Mouse (Mus musculus) heart, adult 8-10 months (tissue): Measurements from ENCODE around the gene Elmsan1. TPM values are rescaled to one million over a fixed set of nuclear protein-coding genes. Genes with fewer than 3 reads are reported as not detected.

Experiments
- DNase-seq: peaks from one replicate; pipeline ENCODE4 v3.0.0; 2022; ENCODE audit warnings: low spot score
- total RNA-seq, 4 experiments: library from RNA; stranded (reverse); gene quantifications; 2 replicates each; pipeline ENCODE4 v1.2.4; 2022

The Elmsan1 gene
- total RNA-seq, 4 experiments from 2014 or later: 13.1 to 17.5 (median 14.5) TPM

- no peak for DNase-seq
Observed at GRCm38 (mm10) chr12:84215758-84216440, 2.8 kb downstream of the Elmsan1 start.

DNA sequence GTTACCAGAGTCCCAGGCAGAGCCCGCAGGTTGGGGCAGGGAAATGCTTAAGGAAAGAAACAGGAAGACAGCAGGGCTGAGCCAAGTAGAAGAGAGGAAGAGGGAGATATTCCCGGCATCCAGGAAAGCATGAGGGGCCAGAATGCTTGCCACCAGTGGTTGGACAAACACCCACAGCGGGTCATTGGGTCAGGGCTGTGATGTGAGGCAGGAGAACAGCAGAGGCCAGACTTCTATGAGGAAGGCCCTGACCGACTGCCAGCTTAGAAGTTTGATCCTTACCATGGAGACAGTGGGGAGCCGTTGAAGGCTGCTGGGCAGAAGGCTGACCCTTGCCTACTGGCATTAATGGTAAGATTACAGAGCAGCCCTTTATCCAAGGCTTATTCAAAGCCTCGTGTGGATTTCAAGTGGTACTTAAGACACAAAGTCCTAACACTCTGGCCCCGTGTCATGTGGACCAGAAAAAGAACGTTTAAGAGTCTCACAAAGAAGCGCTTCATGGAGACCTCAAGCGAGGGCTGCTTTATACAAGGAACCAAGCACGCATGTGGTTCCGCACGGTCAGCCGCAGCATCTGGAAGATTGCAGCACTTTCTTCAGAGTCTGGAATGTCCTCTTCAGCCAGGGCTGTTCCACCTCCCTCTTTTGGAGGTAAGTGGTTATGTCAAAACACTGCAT, 4.0 kb downstream of the Elmsan1 start:
- DNase-seq: no peak

DNA sequence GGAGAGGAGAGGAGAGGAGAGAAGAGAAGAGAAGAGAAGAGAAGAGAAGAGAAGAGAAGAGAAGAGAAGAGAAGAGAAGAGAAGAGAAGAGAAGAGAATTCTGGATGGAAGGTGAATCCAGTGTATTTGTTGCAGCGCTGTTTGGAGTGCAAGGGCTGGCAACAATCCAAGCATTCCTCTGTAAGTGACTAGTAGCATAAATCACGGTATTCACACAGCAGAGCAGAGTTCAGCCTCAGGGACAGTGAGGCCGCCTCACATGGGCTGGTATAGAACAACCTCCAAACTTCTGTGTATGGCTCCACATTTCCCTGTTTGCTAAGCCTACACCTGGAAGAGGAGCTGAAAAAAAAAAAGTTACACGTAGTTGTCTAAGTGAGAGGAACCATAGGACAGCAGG, 6.4 kb downstream of the Elmsan1 start:
- no peak for DNase-seq

- no peak for DNase-seq
Observed at GRCm38 (mm10) chr12:84211021-84211538, 7.6 kb downstream of the Elmsan1 start.

- DNase-seq: no peak
Observed at GRCm38 (mm10) chr12:84210288-84210687, 8.4 kb downstream of the Elmsan1 start.

DNA sequence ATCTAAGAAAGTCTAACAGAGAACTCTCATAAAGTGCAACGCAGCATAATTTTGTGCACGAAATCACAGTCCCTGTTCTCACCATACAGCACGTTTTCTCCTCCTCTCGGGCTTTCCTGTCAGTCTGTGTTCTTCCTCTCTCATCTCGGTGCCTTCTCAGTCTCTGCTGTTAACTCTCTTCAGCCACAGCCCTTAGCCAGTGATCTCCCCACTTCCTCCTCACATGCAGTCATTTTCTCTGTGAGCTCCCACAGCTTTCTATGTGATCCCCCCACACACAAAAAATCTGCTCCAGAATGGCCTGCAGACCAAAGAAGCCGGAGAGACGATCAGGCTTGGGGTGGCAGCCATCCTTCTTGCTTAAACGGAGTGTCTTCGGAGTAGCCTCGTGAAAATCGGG, 9.6 kb downstream of the Elmsan1 start:
- no peak for DNase-seq

- DNase-seq: no peak
Observed at GRCm38 (mm10) chr12:84207209-84207817, 11.4 kb downstream of the Elmsan1 start.

- no peak for DNase-seq
Observed at GRCm38 (mm10) chr12:84206525-84206924, 12.2 kb downstream of the Elmsan1 start.

DNA sequence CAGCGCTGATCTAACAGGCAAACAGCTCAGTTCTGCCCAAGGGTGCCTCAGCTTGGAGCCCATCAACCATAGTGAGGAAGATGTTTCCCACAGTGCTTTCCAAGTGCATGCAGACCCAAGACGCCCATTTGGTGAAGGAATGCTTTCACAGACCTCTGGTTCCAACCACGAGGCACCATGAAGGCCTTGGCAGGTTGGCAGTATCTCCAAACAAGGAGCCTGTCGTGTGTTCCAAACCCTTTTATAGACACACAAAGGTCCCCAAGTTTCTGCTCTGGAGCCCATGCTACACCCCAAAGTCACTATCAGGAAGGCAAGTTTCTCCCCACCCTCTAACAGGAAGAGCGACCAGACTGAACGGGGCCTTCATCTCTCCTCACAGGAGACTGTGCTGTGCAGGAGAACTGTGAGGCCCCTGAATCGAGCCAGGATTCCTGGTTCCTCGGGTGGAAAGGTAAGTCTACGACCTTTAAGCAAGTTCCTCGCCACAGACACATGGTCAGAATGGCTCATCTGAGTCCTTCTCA, 13.0 kb downstream of the Elmsan1 start:
- no peak for DNase-seq

GRCm38 (mm10) chr12:84204662-84205061, 14.0 kb downstream of the Elmsan1 start:
- no peak for DNase-seq

DNA sequence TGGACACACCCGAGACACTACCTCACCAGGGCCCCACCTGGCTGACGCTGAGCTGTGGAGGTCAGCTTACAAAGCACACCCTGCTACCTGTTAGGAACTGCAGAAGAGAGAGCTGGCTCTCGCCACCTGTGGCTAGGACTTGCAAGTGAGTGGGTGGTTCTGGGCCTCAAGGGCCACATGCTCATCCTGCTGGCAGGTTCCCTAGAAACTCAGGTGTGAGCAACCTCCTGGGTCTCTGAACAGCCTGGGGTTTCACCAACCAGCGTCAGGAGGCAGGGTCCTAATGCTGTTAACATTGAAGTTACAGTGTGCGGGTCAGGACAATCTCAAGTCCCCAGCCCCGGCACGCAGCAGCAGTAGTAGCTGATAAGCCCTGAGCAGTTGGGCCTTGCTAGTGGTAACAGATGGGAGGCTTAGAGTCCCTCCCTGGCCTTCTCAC, 14.9 kb downstream of the Elmsan1 start:
- DNase-seq: no peak

GRCm38 (mm10) chr12:84203170-84203777, 15.4 kb downstream of the Elmsan1 start:
- DNase-seq: no peak

- no peak for DNase-seq
Observed at GRCm38 (mm10) chr12:84202561-84202960, 16.1 kb downstream of the Elmsan1 start.

GRCm38 (mm10) chr12:84201686-84202484, 16.8 kb downstream of the Elmsan1 start:
- no peak for DNase-seq

DNA sequence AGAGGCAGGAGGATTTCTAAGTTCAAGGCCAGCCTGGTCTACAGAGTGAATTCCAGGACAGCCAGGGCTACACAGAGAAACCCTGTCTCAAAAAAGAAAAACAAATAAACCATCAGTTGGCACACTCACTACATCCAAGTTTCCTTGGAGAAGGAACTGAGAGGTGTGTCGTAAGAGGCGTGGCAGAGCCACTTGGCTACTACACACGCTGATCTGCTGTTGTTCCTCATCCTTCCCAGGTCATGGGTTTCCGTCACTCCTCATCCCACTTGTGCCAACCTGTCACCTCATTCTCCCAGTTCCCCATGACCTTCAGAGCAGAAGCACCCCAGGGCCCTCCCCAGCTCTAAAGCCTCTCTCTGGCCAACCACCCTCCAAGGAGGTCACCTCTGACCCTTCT, 17.5 kb downstream of the Elmsan1 start:
- DNase-seq: no peak

DNA sequence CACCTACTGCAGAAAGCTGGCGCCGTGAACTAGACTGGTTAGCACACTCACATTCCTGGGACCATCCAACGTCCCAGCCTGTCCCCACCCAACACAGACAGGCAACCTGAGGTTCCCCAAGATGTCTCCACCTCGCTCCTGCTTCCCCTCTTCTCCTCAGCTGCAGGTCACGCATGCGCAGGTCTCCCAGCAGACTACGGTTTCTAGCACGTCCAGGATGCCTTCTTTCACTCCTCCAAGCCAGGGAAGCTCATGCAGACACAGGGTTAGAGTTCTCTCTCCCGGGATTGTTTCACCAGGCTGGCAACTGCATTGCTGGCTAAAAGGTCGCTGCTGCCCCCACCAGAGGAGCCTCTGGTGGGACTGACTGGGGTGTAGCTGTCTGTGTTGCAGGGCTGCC, 19.8 kb downstream of the Elmsan1 start:
- no peak for DNase-seq

DNA sequence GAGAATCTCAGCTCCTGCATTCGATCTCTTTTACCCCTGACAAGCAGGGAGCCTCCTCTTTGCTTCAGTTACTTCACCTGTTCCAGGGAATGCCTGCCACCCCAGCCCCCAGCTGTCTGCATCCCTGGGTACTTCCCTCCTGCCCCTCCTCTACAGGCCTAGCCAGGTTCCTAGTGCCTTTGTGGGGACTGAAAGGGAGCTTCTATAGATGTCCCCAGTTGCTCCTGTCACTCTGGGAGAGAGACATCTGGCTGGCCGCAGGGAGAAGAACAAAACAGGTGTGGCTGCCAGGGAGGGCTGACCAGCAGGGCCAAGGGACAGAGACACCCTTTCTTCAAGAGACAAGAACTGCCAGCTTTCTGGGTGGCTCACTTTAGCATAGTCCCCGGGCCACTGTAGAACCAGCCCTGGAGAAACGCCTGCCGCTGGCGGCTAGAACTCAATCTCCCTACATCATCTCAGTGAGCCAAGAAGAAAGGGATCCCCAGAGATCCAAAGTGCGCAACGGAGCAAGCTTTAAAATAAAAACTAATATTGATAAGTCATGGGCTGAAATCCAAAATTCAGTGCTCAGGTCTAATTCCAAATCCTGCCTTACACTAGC, 20.5 kb downstream of the Elmsan1 start:
- DNase-seq: no peak

GRCm38 (mm10) chr12:84195195-84195594, 23.5 kb downstream of the Elmsan1 start:
- DNase-seq: no peak

DNA sequence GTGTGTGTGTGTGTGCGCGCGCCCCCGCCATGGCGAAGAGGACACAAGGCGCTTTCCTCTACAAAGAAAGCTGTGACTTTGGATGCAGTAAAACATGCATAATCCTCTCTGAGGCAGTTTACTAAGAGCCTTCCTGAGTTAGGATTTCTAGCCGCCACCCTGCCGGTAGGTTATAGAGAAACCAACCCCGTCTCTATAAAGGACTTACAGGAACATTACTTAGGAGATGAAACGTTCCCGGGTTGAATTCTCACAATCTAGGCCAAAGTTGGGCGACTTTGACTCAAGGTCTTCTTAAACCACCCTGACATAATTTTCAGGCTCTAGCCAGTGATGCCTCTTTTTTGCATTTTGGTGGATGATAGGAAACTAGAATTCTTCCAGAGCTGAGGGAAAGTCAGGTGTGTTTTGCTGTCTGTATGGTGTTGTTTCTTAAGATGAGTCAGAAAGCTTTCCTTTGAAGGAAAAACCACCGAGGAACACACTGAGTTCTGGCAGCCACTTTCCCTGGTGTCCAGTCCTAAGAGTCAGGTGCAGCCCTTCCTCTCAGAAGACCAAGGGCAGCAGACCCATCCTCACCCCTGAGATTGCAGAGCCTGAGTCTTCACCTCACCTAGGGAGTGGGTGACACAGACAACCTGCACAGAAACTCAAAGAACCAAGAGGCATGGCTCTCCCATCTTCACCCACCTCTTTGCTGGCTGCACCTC, 24.1 kb downstream of the Elmsan1 start:
- DNase-seq: no peak
